ENCODE assay signal across 1 mouse cellular context in genomic region chr13:19574723-19575122, GRCm38 (mm10). TPM values are rescaled to one million over a fixed set of nuclear protein-coding genes. Genes with fewer than 3 reads are reported as not detected.
"Had no signal": no experiment of that assay in that cellular context is flagged by ENCODE, and none has a peak within 500 bp of the region (broad histone marks: within the 10 kb centered on the region; RNA-seq: fewer than 3 reads in every experiment).

No protein-coding gene starts in this region.

RNA-seq across cellular contexts. Expression of gene Sfrp4, which starts 48.2 kb away (rescaled TPM):
- polyA plus RNA-seq: inflammation-experienced regulatory T-cells, adult 6 months had no signal
